Mouse (Mus musculus): ENCODE results near the gene Scn10a. TPM values are rescaled to one million over a fixed set of nuclear protein-coding genes. Genes with fewer than 3 reads are reported as not detected.

Gene Scn10a
- polyA plus RNA-seq, 1 experiment from 2014 or later, result 1.8 TPM

- H3K9me3 ChIP-seq (ENCODE audit: control insufficient read depth, low read length), result no peaks in the 10 kb centered on the region
- no peak overlapping the region for H3K9ac ChIP-seq (ENCODE audit: low read depth, low read length)
- WGBS, result 39% methylated on average over 1 of the region's 1 CpGs
- no peak overlapping the region for H3K4me3 ChIP-seq (ENCODE audit: low read depth, low read length)
- H3K27ac ChIP-seq (replicated peaks; ENCODE audit: low read depth, low read length), result no peak overlapping the region
- ATAC-seq (ENCODE audit: low read depth) (no peak), DNase-seq (ENCODE audit: low spot score) (peak; percentile 16)
- H3K4me1 ChIP-seq (ENCODE audit: control insufficient read depth, insufficient read depth, low read length), result no peaks in the 10 kb centered on the region
- H3K36me3 ChIP-seq (ENCODE audit: control insufficient read depth, insufficient read depth, low read length), result no peaks in the 10 kb centered on the region
- H3K4me2 ChIP-seq (ENCODE audit: low read depth, low read length), result no peak overlapping the region
- no peaks in the 10 kb centered on the region for H3K27me3 ChIP-seq (replicated peaks; ENCODE audit: control insufficient read depth, insufficient read depth, low read length)
Observed at GRCm38 (mm10) chr9:119664109-119664508, 55.0 kb downstream of the Scn10a start.

DNA sequence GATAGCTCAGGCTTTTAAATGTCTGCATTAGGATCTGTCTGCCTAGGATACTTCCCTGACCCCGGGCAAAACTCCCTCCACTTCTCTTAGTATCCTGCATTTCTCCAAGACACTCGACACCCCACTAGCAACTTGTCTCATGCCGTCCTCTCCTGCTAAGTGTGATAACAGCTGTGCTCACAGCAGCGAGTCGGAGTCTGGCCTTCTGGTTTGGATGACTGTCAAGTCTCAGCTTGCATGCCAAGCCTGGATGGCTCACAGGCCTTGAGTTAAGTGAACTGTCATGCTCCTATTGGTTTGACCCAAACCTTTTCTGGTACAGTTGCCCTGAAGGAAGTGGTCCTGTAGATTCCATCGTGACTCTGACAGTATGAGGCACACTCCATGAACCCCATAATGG, 63.0 kb downstream of the Scn10a start:
- no peak for ATAC-seq (ENCODE audit: low read depth)
- no peak overlapping the region for H3K9ac ChIP-seq (ENCODE audit: low read depth, low read length)
- no peaks in the 10 kb centered on the region for H3K36me3 ChIP-seq (ENCODE audit: control insufficient read depth, insufficient read depth, low read length)
- no peaks in the 10 kb centered on the region for H3K27me3 ChIP-seq (replicated peaks; ENCODE audit: control insufficient read depth, insufficient read depth, low read length)
- no peaks in the 10 kb centered on the region for H3K9me3 ChIP-seq (ENCODE audit: control insufficient read depth, low read length)
- peak; percentile 22 for DNase-seq (ENCODE audit: low spot score)
- H3K4me3 ChIP-seq (ENCODE audit: low read depth, low read length), result no peak overlapping the region
- no peak overlapping the region for H3K4me2 ChIP-seq (ENCODE audit: low read depth, low read length)
- H3K27ac ChIP-seq (replicated peaks; ENCODE audit: low read depth, low read length), result no peak overlapping the region
- 29% methylated on average over 6 of the region's 6 CpGs for WGBS
- H3K4me1 ChIP-seq (ENCODE audit: control insufficient read depth, insufficient read depth, low read length), result no peaks in the 10 kb centered on the region

GRCm38 (mm10) chr9:119653758-119654157, 65.4 kb downstream of the Scn10a start:
- 67% methylated on average over 5 of the region's 5 CpGs for WGBS

DNA sequence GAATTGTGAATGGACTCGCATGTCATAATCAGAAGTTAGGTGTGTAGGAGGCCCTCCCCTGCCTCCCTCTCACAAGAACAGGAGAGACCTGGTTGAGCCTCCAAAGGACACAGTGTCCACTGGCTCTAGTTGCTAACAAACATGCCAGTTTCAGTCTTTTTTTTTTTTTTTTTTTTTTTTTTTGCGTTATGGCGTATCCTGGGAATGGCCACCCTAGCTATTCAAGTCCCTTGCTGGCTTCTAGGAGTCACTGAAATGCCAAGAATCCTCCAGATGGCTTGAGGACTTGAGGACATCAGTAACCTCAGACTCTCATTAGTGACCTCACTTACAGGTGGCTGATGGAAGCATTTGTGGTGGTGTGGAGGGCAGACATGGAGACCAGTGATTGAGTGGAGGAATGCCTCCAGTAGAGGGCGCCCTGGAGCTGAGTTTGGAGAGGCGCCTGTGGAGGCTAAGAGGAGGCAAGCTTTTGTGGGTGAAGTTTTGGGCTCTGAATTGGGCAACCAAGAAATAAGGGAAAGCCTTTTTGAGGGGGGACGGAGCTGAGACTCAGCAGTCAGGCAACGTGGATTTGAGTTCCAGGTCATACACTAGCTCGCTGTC, 72.1 kb downstream of the Scn10a start:
- ATAC-seq (ENCODE audit: low read depth), result no peak
- H3K27ac ChIP-seq (replicated peaks; ENCODE audit: low read depth, low read length), result no peak overlapping the region
- WGBS, result 67% methylated on average over 8 of the region's 8 CpGs
- no peaks in the 10 kb centered on the region for H3K4me1 ChIP-seq (ENCODE audit: control insufficient read depth, insufficient read depth, low read length)
- no peak overlapping the region for H3K4me2 ChIP-seq (ENCODE audit: low read depth, low read length)
- DNase-seq (ENCODE audit: low spot score), result peak; percentile 31
- no peaks in the 10 kb centered on the region for H3K36me3 ChIP-seq (ENCODE audit: control insufficient read depth, insufficient read depth, low read length)
- no peaks in the 10 kb centered on the region for H3K27me3 ChIP-seq (replicated peaks; ENCODE audit: control insufficient read depth, insufficient read depth, low read length)
- H3K9me3 ChIP-seq (ENCODE audit: control insufficient read depth, low read length), result no peaks in the 10 kb centered on the region
- H3K4me3 ChIP-seq (ENCODE audit: low read depth, low read length), result no peak overlapping the region
- H3K9ac ChIP-seq (ENCODE audit: low read depth, low read length), result no peak overlapping the region

More at GRCm38 (mm10) chr9:119653758-119654157, 65.4 kb downstream of the Scn10a start:
- DNase-seq (ENCODE audit: low spot score) (no peak), ATAC-seq (ENCODE audit: low read depth) (no peak)
- H3K4me1 ChIP-seq (ENCODE audit: control insufficient read depth, insufficient read depth, low read length), result no peaks in the 10 kb centered on the region
- no peak overlapping the region for H3K27ac ChIP-seq (replicated peaks; ENCODE audit: low read depth, low read length)
- no peaks in the 10 kb centered on the region for H3K27me3 ChIP-seq (replicated peaks; ENCODE audit: control insufficient read depth, insufficient read depth, low read length)
- H3K36me3 ChIP-seq (ENCODE audit: control insufficient read depth, insufficient read depth, low read length), result no peaks in the 10 kb centered on the region
- H3K9me3 ChIP-seq (ENCODE audit: control insufficient read depth, low read length), result no peaks in the 10 kb centered on the region
- no peak overlapping the region for H3K4me3 ChIP-seq (ENCODE audit: low read depth, low read length)
- H3K4me2 ChIP-seq (ENCODE audit: low read depth, low read length), result no peak overlapping the region
- H3K9ac ChIP-seq (ENCODE audit: low read depth, low read length), result no peak overlapping the region

DNA sequence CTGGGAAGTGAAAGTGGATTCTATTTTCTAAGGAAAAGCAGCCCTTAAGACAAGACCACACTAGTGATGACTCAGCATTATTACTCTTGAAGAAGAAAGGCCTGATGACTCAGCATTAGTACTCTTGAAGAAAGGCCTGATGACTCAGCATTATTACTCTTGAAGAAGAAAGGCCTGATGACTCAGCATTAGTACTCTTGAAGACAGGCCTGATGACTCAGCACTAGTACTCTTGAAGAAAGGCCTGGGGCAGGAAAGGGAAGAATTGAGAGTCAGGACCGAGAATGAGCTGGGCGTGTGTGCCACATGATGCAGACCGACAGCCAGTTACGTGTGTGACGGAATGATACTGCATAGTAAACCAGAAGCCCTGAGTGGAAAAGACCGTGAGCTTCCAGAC, 77.1 kb downstream of the Scn10a start:
- DNase-seq (ENCODE audit: low spot score) (no peak), ATAC-seq (ENCODE audit: low read depth) (no peak)
- WGBS, result 83% methylated on average over 6 of the region's 6 CpGs
- Histone ChIP-seq H3K27me3 (replicated peaks; ENCODE audit: control insufficient read depth, insufficient read depth, low read length) (no peaks in the 10 kb centered on the region), H3K4me2 (ENCODE audit: low read depth, low read length) (no peak overlapping the region), H3K4me3 (ENCODE audit: low read depth, low read length) (no peak overlapping the region), H3K36me3 (ENCODE audit: control insufficient read depth, insufficient read depth, low read length) (no peaks in the 10 kb centered on the region), H3K4me1 (ENCODE audit: control insufficient read depth, insufficient read depth, low read length) (no peaks in the 10 kb centered on the region), H3K9ac (ENCODE audit: low read depth, low read length) (no peak overlapping the region), H3K27ac (replicated peaks; ENCODE audit: low read depth, low read length) (no peak overlapping the region), H3K9me3 (ENCODE audit: control insufficient read depth, low read length) (no peaks in the 10 kb centered on the region)

GRCm38 (mm10) chr9:119634216-119634843, 84.8 kb downstream of the Scn10a start:
- no peaks in the 10 kb centered on the region for H3K9me3 ChIP-seq (ENCODE audit: control insufficient read depth, low read length)
- H3K27me3 ChIP-seq (replicated peaks; ENCODE audit: control insufficient read depth, insufficient read depth, low read length), result 0 out of 2 replicates have a peak, but pooled peaks cover 3% of the 10 kb centered on the region
- no peak overlapping the region for H3K27ac ChIP-seq (replicated peaks; ENCODE audit: low read depth, low read length)
- no peaks in the 10 kb centered on the region for H3K36me3 ChIP-seq (ENCODE audit: control insufficient read depth, insufficient read depth, low read length)
- peaks cover 14% of the 10 kb centered on the region for H3K4me1 ChIP-seq (ENCODE audit: control insufficient read depth, insufficient read depth, low read length)
- no peak for ATAC-seq (ENCODE audit: low read depth)
- H3K4me2 ChIP-seq (ENCODE audit: low read depth, low read length), result no peak overlapping the region
- DNase-seq (ENCODE audit: low spot score), result peak; percentile 40
- H3K4me3 ChIP-seq (ENCODE audit: low read depth, low read length), result no peak overlapping the region
- H3K9ac ChIP-seq (ENCODE audit: low read depth, low read length), result no peak overlapping the region
- 54% methylated on average over 11 of the region's 11 CpGs for WGBS

DNA sequence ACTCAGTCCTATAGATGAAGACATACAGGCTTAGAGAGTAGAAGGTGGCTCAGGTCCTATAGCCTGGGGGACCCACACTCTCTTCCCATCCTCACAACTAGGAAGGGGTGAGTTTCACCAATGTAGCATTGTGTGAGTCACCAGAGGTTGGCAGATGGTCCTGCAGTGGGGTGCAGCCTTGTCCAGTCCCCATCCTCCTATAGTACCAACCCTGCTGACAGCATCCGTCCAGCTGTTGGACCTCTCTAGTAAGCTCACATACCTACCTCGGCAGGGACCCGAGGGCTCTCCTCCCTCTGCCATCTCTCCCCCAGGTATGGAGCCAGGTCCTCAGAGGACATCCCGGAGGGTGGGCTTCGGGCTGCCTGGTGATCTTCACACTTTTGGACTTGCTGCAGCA, 85.6 kb downstream of the Scn10a start:
- Histone ChIP-seq H3K4me1 (ENCODE audit: control insufficient read depth, insufficient read depth, low read length) (peaks cover 14% of the 10 kb centered on the region), H3K4me3 (ENCODE audit: low read depth, low read length) (no peak overlapping the region), H3K9ac (ENCODE audit: low read depth, low read length) (no peak overlapping the region), H3K27ac (replicated peaks; ENCODE audit: low read depth, low read length) (no peak overlapping the region), H3K36me3 (ENCODE audit: control insufficient read depth, insufficient read depth, low read length) (no peaks in the 10 kb centered on the region), H3K4me2 (ENCODE audit: low read depth, low read length) (no peak overlapping the region), H3K27me3 (replicated peaks; ENCODE audit: control insufficient read depth, insufficient read depth, low read length) (0 out of 2 replicates have a peak, but pooled peaks cover 3% of the 10 kb centered on the region), H3K9me3 (ENCODE audit: control insufficient read depth, low read length) (no peaks in the 10 kb centered on the region)
- DNase-seq (ENCODE audit: low spot score), result no peak
- WGBS, result 78% methylated on average over 5 of the region's 5 CpGs
- ATAC-seq (ENCODE audit: low read depth), result no peak

- ATAC-seq (ENCODE audit: low read depth) (peak; percentile 34; the same call in 1 of the 2 replicates), DNase-seq (ENCODE audit: low spot score) (peak; percentile 37)
- H3K9me3 ChIP-seq (ENCODE audit: control insufficient read depth, low read length), result no peaks in the 10 kb centered on the region
- 0 out of 2 replicates have a peak, but pooled peaks cover 3% of the 10 kb centered on the region for H3K27me3 ChIP-seq (replicated peaks; ENCODE audit: control insufficient read depth, insufficient read depth, low read length)
- H3K4me3 ChIP-seq (ENCODE audit: low read depth, low read length), result no peak overlapping the region
- no peak overlapping the region for H3K4me2 ChIP-seq (ENCODE audit: low read depth, low read length)
- H3K36me3 ChIP-seq (ENCODE audit: control insufficient read depth, insufficient read depth, low read length), result no peaks in the 10 kb centered on the region
- H3K4me1 ChIP-seq (ENCODE audit: control insufficient read depth, insufficient read depth, low read length), result peaks cover 14% of the 10 kb centered on the region
- WGBS, result 29% methylated on average over 12 of the region's 12 CpGs
- no peak overlapping the region for H3K27ac ChIP-seq (replicated peaks; ENCODE audit: low read depth, low read length)
- no peak overlapping the region for H3K9ac ChIP-seq (ENCODE audit: low read depth, low read length)
Observed at GRCm38 (mm10) chr9:119632801-119633200, 86.3 kb downstream of the Scn10a start.

All from embryonic facial prominence, embryonic 14.5 days (tissue).